Mouse (Mus musculus) small intestine, adult 10 weeks (tissue): ENCODE results near the gene Dlk1. TPM values are rescaled to one million over a fixed set of nuclear protein-coding genes. Genes with fewer than 3 reads are reported as not detected.

Source experiments
- polyA plus RNA-seq: library from polyadenylated mRNA; stranded (reverse); fragments of 350-450 nt; fragmentation: Illumina TruSeq; extraction: RNeasy Lipid Tissue Mini Kit (QIAGEN cat#74804); gene quantifications from one replicate; pipeline ENCODE4 v1.2.3, GENCODE M21; 2014; ENCODE audit warnings: low replicate concordance

The Dlk1 gene
- polyA plus RNA-seq = not detected

GRCm38 (mm10) chr12:109452592-109452991, at the start of gene Dlk1:
Gene Dlk1 (plus strand): TSS chr12:109452823.

Other genes starting within 250 kb of the Dlk1 start
- not detected for gene Rtl1, start 147.5 kb downstream of the Dlk1 start, polyA plus RNA-seq